Mouse (Mus musculus) bone marrow macrophage, adult 2 months (primary cell): Measurements from ENCODE around the gene Top3a. TPM values are rescaled to one million over a fixed set of nuclear protein-coding genes. Genes with fewer than 3 reads are reported as not detected.
A peak's percentile ranks its signal among the peaks of the same experiment; 100 is the strongest.

Experiments
- H3K27ac ChIP-seq: 2 replicates; pipeline ENCODE4 v1.5.1; 2012; ENCODE audit warnings: low read depth, low read length; ENCODE audit not compliant: insufficient read depth
- H3K4me1 ChIP-seq: 2 replicates; pipeline ENCODE4 v1.6.1; 2012; ENCODE audit warnings: low read length; ENCODE audit not compliant: control insufficient read depth, insufficient read depth
- H3K4me3 ChIP-seq: 2 replicates; pipeline ENCODE4 v1.5.1; 2012; ENCODE audit warnings: mild to moderate bottlenecking, low read length, moderate library complexity; ENCODE audit not compliant: insufficient read depth
- CTCF ChIP-seq: IDR thresholded peaks from 2 replicates; pipeline ENCODE4 v1.5.1; 2012; ENCODE audit warnings: low read depth, mild to moderate bottlenecking, low read length, moderate library complexity
- POLR2A ChIP-seq: IDR thresholded peaks from 2 replicates; pipeline ENCODE4 v1.6.1; 2012; ENCODE audit warnings: mild to moderate bottlenecking, low read depth, low read length, borderline replicate concordance
- polyA plus RNA-seq: library from polyadenylated mRNA; stranded (reverse); fragments of >200 nt; gene quantifications from 2 replicates; pipeline ENCODE4 v1.2.4, GENCODE M21; 2012; ENCODE audit not compliant: missing spikeins, insufficient read depth, insufficient read length

Gene Top3a
- polyA plus RNA-seq, 1 experiment: 13.2 TPM

GRCm38 (mm10) chr11:60808286-60809070 lies 31.3 kb upstream of the Top3a start:
- Histone ChIP-seq H3K27ac (no peak overlapping the region), H3K4me1 (peaks cover 28% of the 10 kb centered on the region), H3K4me3 (no peak overlapping the region)
- TF ChIP-seq CTCF (no peak), POLR2A (no peak)

GRCm38 (mm10) chr11:60800892-60801291 lies 23.7 kb upstream of the Top3a start:
- H3K4me1 ChIP-seq: peaks cover 6% of the 10 kb centered on the region
- TF ChIP-seq CTCF: no peak
- TF ChIP-seq POLR2A: no peak
- no peak overlapping the region for H3K27ac ChIP-seq
- no peak overlapping the region for H3K4me3 ChIP-seq

GRCm38 (mm10) chr11:60799977-60800376 lies 22.8 kb upstream of the Top3a start:
- no peak overlapping the region for H3K27ac ChIP-seq
- peaks cover 5% of the 10 kb centered on the region; the same call in 1 of the 2 replicates for H3K4me1 ChIP-seq
- H3K4me3 ChIP-seq: no peak overlapping the region
- no peak for TF ChIP-seq POLR2A
- TF ChIP-seq CTCF: no peak

- H3K4me1 ChIP-seq: no peaks in the 10 kb centered on the region
- no peak overlapping the region for H3K27ac ChIP-seq
- H3K4me3 ChIP-seq: no peak overlapping the region
- TF ChIP-seq CTCF (no peak), POLR2A (no peak)
These were observed 19.2 kb upstream of the Top3a start for GRCm38 (mm10) chr11:60796342-60796741.

GRCm38 (mm10) chr11:60790472-60790871 lies 13.3 kb upstream of the Top3a start:
- Histone ChIP-seq H3K4me3 (no peak overlapping the region), H3K4me1 (peaks cover 13% of the 10 kb centered on the region), H3K27ac (no peak overlapping the region)
- TF ChIP-seq POLR2A (no peak), CTCF (no peak)

GRCm38 (mm10) chr11:60787595-60787994 lies 10.4 kb upstream of the Top3a start:
- Histone ChIP-seq H3K4me3 (no peak overlapping the region), H3K4me1 (peaks cover 32% of the 10 kb centered on the region), H3K27ac (0 out of 2 replicates have a peak overlapping the region, but pooled peaks have one; percentile 7)
- TF ChIP-seq CTCF: no peak
- TF ChIP-seq POLR2A: no peak

GRCm38 (mm10) chr11:60784179-60784922 lies 7.2 kb upstream of the Top3a start:
- Histone ChIP-seq H3K27ac (no peak overlapping the region), H3K4me3 (no peak overlapping the region), H3K4me1 (peaks cover 41% of the 10 kb centered on the region)
- no peak for TF ChIP-seq CTCF

- no peak for TF ChIP-seq POLR2A
- TF ChIP-seq CTCF: no peak
- Histone ChIP-seq H3K27ac (no peak overlapping the region), H3K4me1 (peaks cover 46% of the 10 kb centered on the region), H3K4me3 (peak overlapping the region; percentile 80)
These were observed 2.6 kb upstream of the Top3a start for GRCm38 (mm10) chr11:60779673-60780189.

GRCm38 (mm10) chr11:60777801-60778370 lies 721 bp upstream of the Top3a start:
- Histone ChIP-seq H3K4me3 (peak overlapping the region; percentile 80), H3K4me1 (peaks cover 39% of the 10 kb centered on the region), H3K27ac (peak overlapping the region; percentile 99)
- TF ChIP-seq POLR2A: no peak
- no peak for TF ChIP-seq CTCF
